Mouse (Mus musculus) CH12.LX (cell line): Measurements from ENCODE around the gene Slc4a10. TPM values are rescaled to one million over a fixed set of nuclear protein-coding genes. Genes with fewer than 3 reads are reported as not detected.

Experiments used
- DNase-seq: peaks from one replicate; pipeline ENCODE4 v3.0.0-alpha.2; 2013; ENCODE audit errors: extremely low read depth
- H3K27ac ChIP-seq: 2 replicates; pipeline ENCODE4 v1.5.1; 2012; ENCODE audit warnings: low read depth, mild to moderate bottlenecking, control low read depth, moderate library complexity; ENCODE audit not compliant: insufficient read depth
- H3K27me3 ChIP-seq: replicated peaks from 2 replicates; pipeline ENCODE3; 2012; ENCODE audit warnings: inconsistent platforms
- H3K36me3 ChIP-seq, 2 experiments: replicated peaks in 1 of 2; 2 replicates each; pipeline versions ENCODE3 to v1.6.1; 2012; ENCODE audit warnings: inconsistent platforms in 1 of 2, low read length in 1 of 2, mild to moderate bottlenecking in 1 of 2, mixed read lengths in 1 of 2, moderate library complexity in 1 of 2; ENCODE audit not compliant: control insufficient read depth in 1 of 2, insufficient read depth in 1 of 2
- H3K4me1 ChIP-seq, 2 experiments: 2 replicates each; pipeline ENCODE4 v1.6.1; 2012; ENCODE audit warnings: inconsistent platforms in 1 of 2, moderate library complexity in 1 of 2; ENCODE audit not compliant: insufficient read depth in 2 of 2, control insufficient read depth in 1 of 2
- H3K4me2 ChIP-seq: 2 replicates; pipeline ENCODE4 v1.6.1; 2012; ENCODE audit warnings: low read depth, mild to moderate bottlenecking, control low read depth; ENCODE audit not compliant: poor library complexity, insufficient read depth, severe bottlenecking
- H3K4me3 ChIP-seq, 3 experiments: fragments of 150-350 bp in 1 of 3; sonication (generic) in 1 of 3; replicated peaks in 1 of 3; 2 replicates each; pipeline versions ENCODE3 to v1.5.1; 2011 to 2012; ENCODE audit warnings: low read depth in 2 of 3, low read length in 2 of 3, mild to moderate bottlenecking in 2 of 3, moderate library complexity in 2 of 3, control low read depth in 1 of 3, improper control_type of control experiment in 1 of 3, inconsistent platforms in 1 of 3, mixed read lengths in 1 of 3; ENCODE audit not compliant: poor library complexity in 1 of 3
- H3K79me2 ChIP-seq: replicated peaks from 2 replicates; pipeline ENCODE4 v1.6.1; 2012; ENCODE audit warnings: mild to moderate bottlenecking, moderate library complexity; ENCODE audit not compliant: control insufficient read depth, poor library complexity, insufficient read depth, severe bottlenecking; ENCODE audit errors: extremely low read depth
- H3K9ac ChIP-seq: 2 replicates; pipeline ENCODE4 v1.6.1; 2012; ENCODE audit warnings: low read depth, mild to moderate bottlenecking, control low read depth, moderate library complexity; ENCODE audit not compliant: insufficient read depth
- H3K9me3 ChIP-seq: replicated peaks from 2 replicates; pipeline ENCODE3; 2012; ENCODE audit warnings: low read length, inconsistent platforms, mixed read lengths
- BHLHE40 ChIP-seq: IDR thresholded peaks from 2 replicates; pipeline ENCODE4 v1.6.1; 2011; ENCODE audit warnings: mild to moderate bottlenecking, low read depth, low read length, improper control_type of control experiment
- CHD2 ChIP-seq: IDR thresholded peaks from 2 replicates; pipeline ENCODE4 v1.6.1; 2011; ENCODE audit warnings: low read length, improper control_type of control experiment
- CTCF ChIP-seq, 2 experiments: IDR thresholded peaks in 1 of 2; conservative IDR thresholded peaks in 1 of 2; 2 replicates each; pipeline ENCODE4 v1.5.1; 2011 to 2012; ENCODE audit warnings: low read depth in 2 of 2, low read length in 2 of 2, improper control_type of control experiment in 1 of 2, inconsistent platforms in 1 of 2, mild to moderate bottlenecking in 1 of 2, moderate library complexity in 1 of 2
- E2F4 ChIP-seq: IDR thresholded peaks from 2 replicates; pipeline ENCODE4 v1.6.1; 2011; ENCODE audit warnings: low read depth, low read length, improper control_type of control experiment; ENCODE audit not compliant: insufficient replicate concordance
- EP300 ChIP-seq: IDR thresholded peaks from 2 replicates; pipeline ENCODE4 v1.6.1; 2011; ENCODE audit warnings: low read length, improper control_type of control experiment
- HCFC1 ChIP-seq: IDR thresholded peaks from 2 replicates; pipeline ENCODE4 v1.6.1; 2012; ENCODE audit warnings: low read depth, mild to moderate bottlenecking, inconsistent platforms, low read length, improper control_type of control experiment
- IRF4 ChIP-seq: IDR thresholded peaks from 2 replicates; pipeline ENCODE4 v1.6.1; 2014; ENCODE audit warnings: low read depth, mild to moderate bottlenecking, inconsistent platforms, low read length, improper control_type of control experiment
- JUND ChIP-seq: conservative IDR thresholded peaks from 2 replicates; pipeline ENCODE4 v1.6.1; 2011; ENCODE audit warnings: low read depth, low read length, improper control_type of control experiment
- KAT2A ChIP-seq: IDR thresholded peaks from 2 replicates; pipeline ENCODE4 v1.6.1; 2012; ENCODE audit warnings: low read length, improper control_type of control experiment, inconsistent platforms; ENCODE audit not compliant: insufficient replicate concordance
- MAFK ChIP-seq: IDR thresholded peaks from 2 replicates; pipeline ENCODE4 v1.6.1; 2011; ENCODE audit warnings: low read length, improper control_type of control experiment; ENCODE audit not compliant: insufficient replicate concordance
- MAX ChIP-seq: IDR thresholded peaks from 2 replicates; pipeline ENCODE4 v1.6.1; 2011; ENCODE audit warnings: low read length, improper control_type of control experiment
- MAZ ChIP-seq: IDR thresholded peaks from 2 replicates; pipeline ENCODE4 v1.6.1; 2012; ENCODE audit warnings: low read depth, mild to moderate bottlenecking, inconsistent platforms, low read length, improper control_type of control experiment, moderate library complexity
- MEF2A ChIP-seq: IDR thresholded peaks from 2 replicates; pipeline ENCODE4 v1.6.1; 2014; ENCODE audit warnings: low read depth, mild to moderate bottlenecking, inconsistent platforms, low read length, improper control_type of control experiment, borderline replicate concordance
- MYC ChIP-seq: IDR thresholded peaks from 2 replicates; pipeline ENCODE4 v1.6.1; 2011; ENCODE audit warnings: low read depth, mild to moderate bottlenecking, improper control_type of control experiment, low read length
- NELFE ChIP-seq: IDR thresholded peaks from 2 replicates; pipeline ENCODE4 v1.6.1; 2011; ENCODE audit warnings: low read depth, low read length, improper control_type of control experiment
- PAX5 ChIP-seq: IDR thresholded peaks from 2 replicates; pipeline ENCODE4 v1.6.1; 2012; ENCODE audit warnings: low read length, inconsistent platforms, mixed read lengths
- POLR2A ChIP-seq: IDR thresholded peaks from 2 replicates; pipeline ENCODE4 v1.6.1; 2011; ENCODE audit warnings: low read depth, mild to moderate bottlenecking, improper control_type of control experiment, low read length
- SIN3A ChIP-seq: IDR thresholded peaks from 2 replicates; pipeline ENCODE4 v1.6.1; 2012; ENCODE audit warnings: low read length, improper control_type of control experiment, inconsistent platforms
- SMC3 ChIP-seq: IDR thresholded peaks from 2 replicates; pipeline ENCODE4 v1.6.1; 2011; ENCODE audit warnings: low read depth, low read length, improper control_type of control experiment
- TBP ChIP-seq: conservative IDR thresholded peaks from 2 replicates; pipeline ENCODE4 v1.6.1; 2011; ENCODE audit warnings: low read depth, low read length, improper control_type of control experiment
- TCF12 ChIP-seq: IDR thresholded peaks from 2 replicates; pipeline ENCODE4 v1.6.1; 2014; ENCODE audit warnings: low read depth, mild to moderate bottlenecking, inconsistent platforms, low read length, improper control_type of control experiment
- USF2 ChIP-seq: conservative IDR thresholded peaks from 2 replicates; pipeline ENCODE4 v1.6.1; 2011; ENCODE audit warnings: low read depth, low read length, improper control_type of control experiment
- dilution Hi-C: fragments of 300-500 bp; cut with MboI; formaldehyde crosslinking; loops from 2 replicates; pipeline ENCODE4 v1.14.3; 2020; ENCODE audit warnings: low sequenced_read_pairs; ENCODE audit not compliant: extremely low pct_unique_long_range_greater_than_20kb, extremely low pct_ligation_motif_present
- in situ Hi-C: fragments of 300-500 bp; cut with MboI; formaldehyde crosslinking; loops from 3 replicates; pipeline ENCODE4 v1.14.3; 2019; ENCODE audit warnings: low sequenced_read_pairs, low pct_ligation_motif_present, low pct_unique_long_range_greater_than_20kb, mixed read lengths
- polyA plus RNA-seq: library from polyadenylated mRNA; unstranded; fragments of >175 nt; gene quantifications from 2 replicates; pipeline ENCODE4 v1.2.1, GENCODE M21; 2012; ENCODE audit warnings: low read depth; ENCODE audit not compliant: insufficient read length
- total RNA-seq, 2 experiments: library from RNA; depleted of rRNA; stranded (reverse); fragments of 300-350 nt in 1 of 2; fragments of >200 nt in 1 of 2; gene quantifications; 2 replicates each; pipeline ENCODE4 v1.2.3; 2012 to 2014

Slc4a10 gene
- total and polyA plus RNA-seq, 3 experiments: not detected

GRCm38 (mm10) chr2:62368349-62369053 is 322.2 kb downstream of the Slc4a10 start:
- dilution Hi-C loops (no loop called here), in situ Hi-C loops (no loop called here)
- no peak overlapping the region for H3K4me3 ChIP-seq
- H3K79me2 ChIP-seq: no peaks in the 10 kb centered on the region
- H3K27ac ChIP-seq: no peak overlapping the region
- no peak overlapping the region for H3K4me2 ChIP-seq
- no peaks in the 10 kb centered on the region for H3K36me3 ChIP-seq
- H3K9ac ChIP-seq: no peak overlapping the region
- peaks cover 0 to 3% of the 10 kb centered on the region in 2 experiments; a peak in 1 of 4 replicates for H3K4me1 ChIP-seq
- TF ChIP-seq KAT2A (no peak), E2F4 (no peak), SMC3 (no peak), NELFE (no peak)
- no peaks in the 10 kb centered on the region for H3K9me3 ChIP-seq
- no peaks in the 10 kb centered on the region for H3K27me3 ChIP-seq
- DNase-seq: no peak

GRCm38 (mm10) chr2:62370048-62370447 is 323.8 kb downstream of the Slc4a10 start:
- Histone ChIP-seq H3K27me3 (no peaks in the 10 kb centered on the region), H3K4me2 (no peak overlapping the region), H3K79me2 (no peaks in the 10 kb centered on the region), H3K27ac (no peak overlapping the region), H3K36me3 (no peaks in the 10 kb centered on the region), H3K9ac (no peak overlapping the region), H3K4me1 (peaks cover 0 to 3% of the 10 kb centered on the region in 2 experiments; a peak in 1 of 4 replicates)
- no peak for DNase-seq
- dilution Hi-C loops: no loop called here
- no peak for TF ChIP-seq TBP
- no peak for TF ChIP-seq SMC3
- TF ChIP-seq USF2: no peak
- no peak for TF ChIP-seq JUND
- TF ChIP-seq SIN3A: no peak
- no peak for TF ChIP-seq IRF4
- no peak for TF ChIP-seq BHLHE40
- TF ChIP-seq HCFC1: no peak
- TF ChIP-seq MYC: no peak
- TF ChIP-seq MEF2A: no peak
- no peak for TF ChIP-seq POLR2A
- no peak for TF ChIP-seq MAFK
- no peak for TF ChIP-seq TCF12
- TF ChIP-seq CHD2: no peak
- TF ChIP-seq MAX: no peak
- no peak for TF ChIP-seq MAZ
- no peak for TF ChIP-seq CTCF (conservative IDR thresholded peaks at IDR 0.05 in 1 of 2, IDR thresholded peaks at IDR 0.05 in 1 of 2; ENCODE audit: low read depth in 2 of 2, low read length in 2 of 2)
- TF ChIP-seq KAT2A: no peak
- no peak for TF ChIP-seq PAX5
- no peak for TF ChIP-seq EP300
- TF ChIP-seq, all 38 proteins: peak for 0
- H3K4me3 ChIP-seq: no peak overlapping the region
- no peaks in the 10 kb centered on the region for H3K9me3 ChIP-seq
- in situ Hi-C loops: no loop called here
